In the genomic region with DNA sequence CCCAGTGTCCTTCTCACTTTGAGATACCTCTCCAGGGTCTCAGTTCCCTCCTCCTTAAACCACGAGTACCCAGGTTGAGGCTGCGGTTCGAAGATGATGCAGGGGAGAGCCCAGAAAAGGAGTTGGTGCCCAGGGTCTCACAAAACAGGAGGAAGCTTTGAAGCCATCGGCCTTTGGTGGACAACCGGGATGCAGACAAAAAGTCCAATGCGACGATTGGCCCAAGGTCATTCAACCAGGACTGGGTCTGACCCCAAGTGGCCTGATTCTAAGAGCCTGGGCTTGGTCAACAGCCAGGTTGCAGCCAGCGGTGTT, we compare ENCODE assay signal across 8 mouse cellular contexts. TPM values are rescaled to one million over a fixed set of nuclear protein-coding genes. Genes with fewer than 3 reads are reported as not detected.
DNase-seq lines count a peak whose midpoint lies in the region; ATAC-seq lines count a peak whose summit lies in the region.

No protein-coding gene starts in this region.

- H3K36me3 ChIP-seq in lung, embryonic 16.5 days (ENCODE audit: control insufficient read depth, insufficient read depth, low read length) = no peaks in the 10 kb centered on the region
- H3K36me3 ChIP-seq in forebrain, embryonic 13.5 days (ENCODE audit: poor library complexity, severe bottlenecking) = no peaks in the 10 kb centered on the region
- peaks cover 6% of the 10 kb centered on the region for H3K36me3 ChIP-seq in limb, embryonic 15.5 days
- H3K36me3 ChIP-seq in stomach, embryonic 14.5 days (ENCODE audit: control insufficient read depth, insufficient read depth, low read length) = no peaks in the 10 kb centered on the region

- no peaks in the 10 kb centered on the region for H3K9me3 ChIP-seq in lung, embryonic 16.5 days (ENCODE audit: control insufficient read depth, low read length)
- H3K9me3 ChIP-seq in forebrain, embryonic 13.5 days (replicated peaks) = no peaks in the 10 kb centered on the region
- no peaks in the 10 kb centered on the region for H3K9me3 ChIP-seq in limb, embryonic 15.5 days
- H3K9me3 ChIP-seq in stomach, embryonic 14.5 days (ENCODE audit: control insufficient read depth, low read depth, low read length) = no peaks in the 10 kb centered on the region

- peaks cover 61% of the 10 kb centered on the region for H3K27me3 ChIP-seq in lung, embryonic 16.5 days (ENCODE audit: control insufficient read depth, insufficient read depth, low read depth, low read length)
- H3K27me3 ChIP-seq in forebrain, embryonic 13.5 days = peaks cover 73% of the 10 kb centered on the region
- peaks cover 75% of the 10 kb centered on the region for H3K27me3 ChIP-seq in limb, embryonic 15.5 days
- H3K27me3 ChIP-seq in stomach, embryonic 14.5 days (ENCODE audit: control insufficient read depth, insufficient read depth, low read length) = peaks cover 49% of the 10 kb centered on the region

- ATAC-seq in lung, embryonic 16.5 days (ENCODE audit: low read depth) = no peak
- ATAC-seq in forebrain, embryonic 13.5 days = no peak
- no peak for ATAC-seq in limb, embryonic 15.5 days (ENCODE audit: insufficient number of reproducible peaks, low FRiP score, low TSS enrichment, low read depth)
- ATAC-seq in stomach, embryonic 14.5 days (ENCODE audit: insufficient number of reproducible peaks, insufficient read depth, low FRiP score, low read depth) = no peak

- peak overlapping the region; percentile 61 for H3K9ac ChIP-seq in lung, embryonic 16.5 days (ENCODE audit: low read length)
- peak overlapping the region; percentile 65; the same call in 1 of the 2 replicates for H3K9ac ChIP-seq in forebrain, embryonic 13.5 days
- H3K9ac ChIP-seq in limb, embryonic 15.5 days = no peak overlapping the region; the same call in 1 of the 2 replicates
- H3K9ac ChIP-seq in stomach, embryonic 14.5 days (replicated peaks; ENCODE audit: low read depth, low read length) = peak overlapping the region; percentile 38; the same call in 1 of the 2 replicates

- no peak overlapping the region for H3K27ac ChIP-seq in lung, embryonic 16.5 days (ENCODE audit: low read length)
- no peak overlapping the region for H3K27ac ChIP-seq in forebrain, embryonic 13.5 days
- H3K27ac ChIP-seq in limb, embryonic 15.5 days = no peak overlapping the region
- H3K27ac ChIP-seq in stomach, embryonic 14.5 days (ENCODE audit: low read length) = no peak overlapping the region

- no peak for DNase-seq in lung, postnatal 36 days
- DNase-seq in urinary bladder, postnatal 4 days (ENCODE audit: low spot score in 2 of 2) = no peak
- no peak for DNase-seq in adrenal gland, postnatal 36 days
- DNase-seq in right cerebral cortex, postnatal 14 days = no peak

- H3K4me1 ChIP-seq in lung, embryonic 16.5 days (replicated peaks; ENCODE audit: control insufficient read depth, insufficient read depth, low read length) = peaks cover 24% of the 10 kb centered on the region
- peaks cover 49% of the 10 kb centered on the region for H3K4me1 ChIP-seq in forebrain, embryonic 13.5 days
- peaks cover 54% of the 10 kb centered on the region for H3K4me1 ChIP-seq in limb, embryonic 15.5 days
- peaks cover 28% of the 10 kb centered on the region for H3K4me1 ChIP-seq in stomach, embryonic 14.5 days (ENCODE audit: control insufficient read depth, insufficient read depth, low read length)

- peak overlapping the region; percentile 93 for H3K4me2 ChIP-seq in lung, embryonic 16.5 days (ENCODE audit: low read depth, low read length)
- peak overlapping the region; percentile 82 for H3K4me2 ChIP-seq in forebrain, embryonic 13.5 days
- peak overlapping the region; percentile 96 for H3K4me2 ChIP-seq in limb, embryonic 15.5 days
- peak overlapping the region; percentile 68 for H3K4me2 ChIP-seq in stomach, embryonic 14.5 days (replicated peaks; ENCODE audit: low read depth, low read length)

- WGBS in lung, embryonic 16.5 days = 17% methylated on average over 8 of the region's 8 CpGs
- 11% methylated on average over 8 of the region's 8 CpGs for WGBS in forebrain, embryonic 13.5 days
- WGBS in limb, embryonic 15.5 days = 21% methylated on average over 8 of the region's 8 CpGs
- 27% methylated on average over 8 of the region's 8 CpGs for WGBS in stomach, embryonic 14.5 days

- peak overlapping the region; percentile 54 for H3K4me3 ChIP-seq in lung, embryonic 16.5 days (ENCODE audit: low read length)
- H3K4me3 ChIP-seq in forebrain, embryonic 13.5 days = peak overlapping the region; percentile 45
- H3K4me3 ChIP-seq in limb, embryonic 15.5 days = peak overlapping the region; percentile 51
- peak overlapping the region; percentile 33 for H3K4me3 ChIP-seq in stomach, embryonic 14.5 days (ENCODE audit: low read depth, low read length)

RNA-seq across cellular contexts. Expression of a gene that starts 0.4 kb away (rescaled TPM):
- polyA plus RNA-seq in lung, embryonic 16.5 days (2015; fragmentation: Nextera tagmentation; extraction: Ambion mirVana) = 0.45 and 0.92 TPM in 2 replicates
- polyA plus RNA-seq in forebrain, embryonic 13.5 days (2015; fragmentation: Nextera tagmentation; extraction: Ambion mirVana) = 0.43 TPM in 1 of 2 replicates, not detected in the other
- polyA plus RNA-seq in limb, embryonic 15.5 days (2015; fragmentation: Nextera tagmentation; extraction: Ambion mirVana) = 7.1 and 8.6 TPM in 2 replicates
- polyA plus RNA-seq in stomach, embryonic 14.5 days (2014; fragmentation: Nextera tagmentation; extraction: Ambion mirVana) = 1.2 and 1.3 TPM in 2 replicates
- total RNA-seq in adrenal gland, postnatal 36 days (2021) = under 1 TPM in 1 of 2 experiments, not detected in 1; 0.56 TPM

RNA-seq across cellular contexts. Expression of a gene that starts 7.6 kb away (rescaled TPM):
- polyA plus RNA-seq in lung, embryonic 16.5 days (2015; fragmentation: Nextera tagmentation; extraction: Ambion mirVana) = 18.6 and 19.3 TPM in 2 replicates
- 13.2 and 15.2 TPM in 2 replicates for polyA plus RNA-seq in forebrain, embryonic 13.5 days (2015; fragmentation: Nextera tagmentation; extraction: Ambion mirVana)
- 32.3 and 34.4 TPM in 2 replicates for polyA plus RNA-seq in limb, embryonic 15.5 days (2015; fragmentation: Nextera tagmentation; extraction: Ambion mirVana)
- polyA plus RNA-seq in stomach, embryonic 14.5 days (2014; fragmentation: Nextera tagmentation; extraction: Ambion mirVana) = 22.9 and 27.9 TPM in 2 replicates
- total RNA-seq in adrenal gland, postnatal 36 days (2021) = 10 to 100 TPM; 41.4 to 50.8 TPM

RNA-seq across cellular contexts. Expression of a gene that starts 41.2 kb away (rescaled TPM):
- 23.8 and 26.3 TPM in 2 replicates for polyA plus RNA-seq in lung, embryonic 16.5 days (2015; fragmentation: Nextera tagmentation; extraction: Ambion mirVana)
- polyA plus RNA-seq in forebrain, embryonic 13.5 days (2015; fragmentation: Nextera tagmentation; extraction: Ambion mirVana) = 25.8 and 26.3 TPM in 2 replicates
- 23.1 and 26.1 TPM in 2 replicates for polyA plus RNA-seq in limb, embryonic 15.5 days (2015; fragmentation: Nextera tagmentation; extraction: Ambion mirVana)
- polyA plus RNA-seq in stomach, embryonic 14.5 days (2014; fragmentation: Nextera tagmentation; extraction: Ambion mirVana) = 29.7 and 31.2 TPM in 2 replicates
- 10 to 100 TPM; 17.3 to 27.7 TPM for total RNA-seq in adrenal gland, postnatal 36 days (2021)

RNA-seq across cellular contexts. Expression of a gene that starts 41.6 kb away (rescaled TPM):
- 709 and 717 TPM in 2 replicates for polyA plus RNA-seq in lung, embryonic 16.5 days (2015; fragmentation: Nextera tagmentation; extraction: Ambion mirVana)
- polyA plus RNA-seq in forebrain, embryonic 13.5 days (2015; fragmentation: Nextera tagmentation; extraction: Ambion mirVana) = 808 and 853 TPM in 2 replicates
- 655 and 680 TPM in 2 replicates for polyA plus RNA-seq in limb, embryonic 15.5 days (2015; fragmentation: Nextera tagmentation; extraction: Ambion mirVana)
- 467 and 495 TPM in 2 replicates for polyA plus RNA-seq in stomach, embryonic 14.5 days (2014; fragmentation: Nextera tagmentation; extraction: Ambion mirVana)
- 100 to 1,000 TPM; 219 to 230 TPM for total RNA-seq in adrenal gland, postnatal 36 days (2021)
